Mouse (Mus musculus): ENCODE measurements around the gene Htr7. TPM values are rescaled to one million over a fixed set of nuclear protein-coding genes. Genes with fewer than 3 reads are reported as not detected.

Htr7 gene
- total RNA-seq, 2 experiments from 2014 or later = 0.14 to 0.25 TPM

DNA sequence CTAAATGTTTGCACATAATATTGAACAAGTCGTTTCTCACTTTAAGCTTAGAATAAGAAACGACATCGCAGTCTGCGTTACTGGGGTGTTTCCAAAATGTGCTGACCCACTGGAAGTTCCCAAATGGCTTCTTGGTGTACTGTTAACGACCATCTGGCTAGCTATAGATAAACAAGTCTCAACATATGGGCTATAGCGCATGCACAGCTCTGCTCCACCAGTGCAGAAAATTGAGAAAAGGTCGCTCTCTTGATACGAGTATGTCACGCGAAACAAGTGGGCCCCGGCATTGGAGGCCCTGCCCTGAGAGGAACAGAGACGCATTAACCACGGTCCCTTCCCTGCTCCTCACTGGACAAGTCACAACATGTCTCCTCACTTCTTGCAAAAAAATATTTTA lies 101.6 kb downstream of the Htr7 start:
- DNase-seq = no peak

DNA sequence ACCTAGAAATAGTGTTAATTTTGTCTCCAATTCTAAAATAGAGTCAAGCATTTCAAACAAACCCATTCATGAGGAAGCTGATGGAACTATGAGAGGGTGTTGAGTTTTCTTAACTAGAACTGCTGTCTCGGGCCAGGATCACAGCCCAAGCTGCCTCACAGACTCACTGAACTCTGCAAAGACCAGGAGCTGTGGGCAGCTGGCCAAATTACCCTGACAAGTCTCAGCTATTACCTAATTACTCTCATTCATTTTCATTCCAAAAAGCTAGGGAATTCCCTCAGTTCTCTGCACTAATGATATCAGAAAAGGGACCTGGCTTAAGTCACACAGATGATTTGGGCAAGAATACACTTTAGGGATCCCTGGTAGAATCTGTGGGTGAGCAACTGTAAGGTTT lies 107.4 kb downstream of the Htr7 start:
- no peak for DNase-seq

DNA sequence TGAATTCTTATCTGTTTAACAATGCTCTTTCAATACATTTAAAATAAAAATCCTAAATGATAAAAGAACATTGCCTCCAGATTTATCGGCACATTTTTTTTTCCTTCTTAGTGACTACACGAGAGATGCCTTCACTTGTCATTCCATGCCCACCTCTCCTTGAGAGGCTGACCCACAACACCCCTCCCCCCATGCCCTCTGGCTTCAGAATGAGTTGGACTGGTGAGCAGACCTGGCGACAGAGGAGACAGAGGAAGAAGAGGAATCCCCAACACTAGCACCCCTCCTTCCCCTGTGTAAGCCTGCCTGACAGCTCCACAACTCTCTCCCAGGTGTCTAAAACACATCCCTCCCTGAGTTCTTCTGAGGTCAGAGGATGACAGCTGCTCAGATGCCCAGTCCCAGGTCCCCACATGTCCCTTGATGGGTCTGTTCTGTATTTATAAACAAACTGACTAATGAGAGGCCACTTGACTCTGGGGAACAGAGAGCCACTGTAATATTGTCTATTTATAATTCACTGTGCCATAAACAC lies 132.3 kb downstream of the Htr7 start:
- no peak for DNase-seq

DNA sequence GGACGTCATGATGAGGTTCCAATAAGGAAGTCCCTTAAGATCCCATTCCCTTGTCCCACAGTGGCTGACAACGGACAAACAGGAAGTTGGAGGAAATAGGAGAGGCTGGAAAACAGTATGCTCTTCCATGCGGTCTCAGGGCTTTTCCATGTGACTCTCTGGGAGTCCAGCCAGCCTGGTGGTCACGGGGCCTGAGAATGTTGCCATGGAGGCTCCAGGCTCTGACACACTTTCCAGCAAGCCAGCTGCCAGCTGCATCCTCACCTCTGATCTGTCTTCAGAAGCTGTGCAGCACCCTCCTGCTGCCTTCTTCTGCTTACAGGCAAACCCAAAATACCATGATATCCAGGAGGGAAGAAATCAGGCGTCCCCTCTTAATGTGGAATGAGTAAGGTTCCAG lies 132.9 kb downstream of the Htr7 start:
- peak; percentile 75 for DNase-seq

Other genes starting within 250 kb of the Htr7 start
- 10 to 100 TPM; 17.5 to 21.3 TPM for gene Rpp30, start 26.2 kb upstream of the Htr7 start, total RNA-seq (2021)
- gene Ankrd1, start 62.6 kb upstream of the Htr7 start, total RNA-seq (2021) = 1,000 to 10,000 TPM; 1,138 to 1,271 TPM

Data from heart, postnatal 4 days (tissue).